Mouse (Mus musculus): ENCODE data around the gene Pik3cg. TPM values are rescaled to one million over a fixed set of nuclear protein-coding genes. Genes with fewer than 3 reads are reported as not detected.

The Pik3cg gene
- polyA plus RNA-seq, 1 experiment from 2014 or later = 6.8 TPM

DNA sequence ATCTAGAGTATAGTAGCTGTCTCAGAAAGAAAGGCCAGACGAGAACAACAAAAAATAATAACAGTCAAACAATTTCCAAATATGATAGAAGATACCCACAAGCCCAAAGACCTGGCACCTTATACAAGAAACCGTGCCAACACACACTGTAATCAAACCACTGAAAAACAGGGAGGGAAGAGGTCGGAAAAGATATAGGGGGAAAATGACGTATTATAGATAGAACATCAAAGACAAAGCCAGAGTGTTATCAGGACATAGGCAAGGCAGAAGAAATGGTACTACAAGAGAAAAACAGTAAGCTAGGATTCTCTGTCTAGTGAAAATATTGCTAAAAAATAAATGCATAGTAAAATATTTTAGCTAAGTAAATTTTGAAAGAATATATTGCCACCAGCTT is 10.4 kb downstream of the Pik3cg start:
- Histone ChIP-seq H3K27ac (ENCODE audit: low read depth, low read length) (no peak overlapping the region), H3K4me3 (ENCODE audit: low read depth, low read length) (no peak overlapping the region), H3K4me2 (no peak overlapping the region), H3K9ac (ENCODE audit: low read depth, low read length) (no peak overlapping the region), H3K27me3 (replicated peaks; ENCODE audit: control insufficient read depth, insufficient read depth, low read length) (no peaks in the 10 kb centered on the region), H3K4me1 (replicated peaks; ENCODE audit: control insufficient read depth, insufficient read depth, low read length) (no peaks in the 10 kb centered on the region), H3K36me3 (ENCODE audit: control insufficient read depth, insufficient read depth, low read length) (no peaks in the 10 kb centered on the region), H3K9me3 (ENCODE audit: control insufficient read depth, low read length) (no peaks in the 10 kb centered on the region)
- DNase-seq (ENCODE audit: low spot score) (no peak), ATAC-seq (replicated peaks; ENCODE audit: low FRiP score) (no peak)
- 71% methylated on average over 4 of the region's 4 CpGs for WGBS

DNA sequence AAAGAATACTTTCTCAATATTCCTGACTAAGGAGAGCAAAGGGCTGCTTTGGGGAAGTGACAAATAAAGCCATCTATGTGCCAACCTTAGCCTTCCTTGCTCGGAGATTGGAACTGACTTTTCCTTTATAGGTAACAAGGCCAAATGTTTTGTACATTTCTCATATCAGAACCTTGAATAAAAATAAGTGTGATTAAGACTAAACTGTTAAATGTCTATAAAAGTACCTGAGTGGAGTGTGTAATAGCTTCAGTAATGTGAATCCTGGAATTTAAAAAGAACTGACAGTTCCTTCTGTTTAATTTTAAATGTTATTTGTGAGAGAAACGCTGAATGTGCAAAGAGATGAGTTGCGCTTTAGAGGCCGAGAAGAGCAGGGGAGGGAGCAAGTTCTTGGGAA is 13.5 kb downstream of the Pik3cg start:
- ATAC-seq (replicated peaks; ENCODE audit: low FRiP score) (no peak), DNase-seq (ENCODE audit: low spot score) (no peak)
- Histone ChIP-seq H3K27me3 (replicated peaks; ENCODE audit: control insufficient read depth, insufficient read depth, low read length) (no peaks in the 10 kb centered on the region), H3K36me3 (ENCODE audit: control insufficient read depth, insufficient read depth, low read length) (no peaks in the 10 kb centered on the region), H3K9me3 (ENCODE audit: control insufficient read depth, low read length) (no peaks in the 10 kb centered on the region), H3K27ac (ENCODE audit: low read depth, low read length) (no peak overlapping the region), H3K4me3 (ENCODE audit: low read depth, low read length) (no peak overlapping the region), H3K4me1 (replicated peaks; ENCODE audit: control insufficient read depth, insufficient read depth, low read length) (no peaks in the 10 kb centered on the region), H3K9ac (ENCODE audit: low read depth, low read length) (no peak overlapping the region), H3K4me2 (no peak overlapping the region)
- 85% methylated on average over 4 of the region's 4 CpGs for WGBS

DNA sequence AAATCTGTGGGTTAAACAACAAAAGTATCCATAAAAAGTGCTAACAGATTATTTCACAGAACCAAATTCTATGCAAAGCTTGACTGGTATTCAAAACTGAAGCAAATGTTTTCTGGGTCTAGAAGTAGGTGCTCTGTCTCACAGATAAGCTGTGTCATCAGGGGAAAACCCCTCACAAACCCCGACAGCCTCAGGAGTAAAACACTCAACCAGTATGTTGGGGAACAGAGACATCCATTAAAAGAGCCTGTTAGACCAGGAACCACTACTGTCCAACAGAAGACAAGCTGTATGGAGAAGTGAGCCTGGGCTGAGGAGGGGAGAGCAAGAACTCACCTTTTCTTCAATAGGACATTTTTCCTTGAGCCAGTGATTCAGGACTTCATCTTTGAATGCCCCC is 14.1 kb downstream of the Pik3cg start:
- H3K27ac ChIP-seq (ENCODE audit: low read depth, low read length) = no peak overlapping the region
- no peak overlapping the region for H3K4me2 ChIP-seq
- no peaks in the 10 kb centered on the region for H3K36me3 ChIP-seq (ENCODE audit: control insufficient read depth, insufficient read depth, low read length)
- 84% methylated on average over 1 of the region's 1 CpGs for WGBS
- no peak for ATAC-seq (replicated peaks; ENCODE audit: low FRiP score)
- no peak overlapping the region for H3K9ac ChIP-seq (ENCODE audit: low read depth, low read length)
- H3K9me3 ChIP-seq (ENCODE audit: control insufficient read depth, low read length) = no peaks in the 10 kb centered on the region
- no peak for DNase-seq (ENCODE audit: low spot score)
- no peaks in the 10 kb centered on the region for H3K4me1 ChIP-seq (replicated peaks; ENCODE audit: control insufficient read depth, insufficient read depth, low read length)
- no peaks in the 10 kb centered on the region for H3K27me3 ChIP-seq (replicated peaks; ENCODE audit: control insufficient read depth, insufficient read depth, low read length)
- H3K4me3 ChIP-seq (ENCODE audit: low read depth, low read length) = no peak overlapping the region

DNA sequence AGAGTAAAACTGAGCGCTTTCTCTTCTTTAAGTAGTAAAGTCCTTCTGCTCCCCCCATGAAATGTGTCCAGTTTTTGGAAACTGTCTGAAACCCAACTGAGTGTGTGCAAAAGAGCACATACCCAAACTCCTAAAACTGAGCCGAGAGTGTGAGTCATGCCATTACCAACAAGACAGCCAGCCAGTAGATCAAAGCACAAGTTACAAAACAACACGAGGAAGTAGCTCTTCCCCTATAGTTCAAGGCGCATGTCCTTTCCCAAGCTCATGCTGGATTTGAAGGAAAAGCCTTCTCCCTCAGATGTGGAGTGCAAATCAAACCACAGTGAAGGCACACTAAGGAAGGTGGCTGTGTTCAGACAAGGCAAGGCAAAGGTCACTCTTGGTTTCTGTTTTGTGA is 17.5 kb downstream of the Pik3cg start:
- Histone ChIP-seq H3K4me2 (no peak overlapping the region), H3K27ac (ENCODE audit: low read depth, low read length) (no peak overlapping the region), H3K4me3 (ENCODE audit: low read depth, low read length) (no peak overlapping the region), H3K9ac (ENCODE audit: low read depth, low read length) (no peak overlapping the region), H3K27me3 (replicated peaks; ENCODE audit: control insufficient read depth, insufficient read depth, low read length) (no peaks in the 10 kb centered on the region), H3K36me3 (ENCODE audit: control insufficient read depth, insufficient read depth, low read length) (no peaks in the 10 kb centered on the region), H3K4me1 (replicated peaks; ENCODE audit: control insufficient read depth, insufficient read depth, low read length) (peaks cover 5% of the 10 kb centered on the region), H3K9me3 (ENCODE audit: control insufficient read depth, low read length) (no peaks in the 10 kb centered on the region)
- ATAC-seq (replicated peaks; ENCODE audit: low FRiP score) = no peak
- WGBS = 72% methylated on average over 4 of the region's 4 CpGs
- DNase-seq (ENCODE audit: low spot score) = no peak

DNA sequence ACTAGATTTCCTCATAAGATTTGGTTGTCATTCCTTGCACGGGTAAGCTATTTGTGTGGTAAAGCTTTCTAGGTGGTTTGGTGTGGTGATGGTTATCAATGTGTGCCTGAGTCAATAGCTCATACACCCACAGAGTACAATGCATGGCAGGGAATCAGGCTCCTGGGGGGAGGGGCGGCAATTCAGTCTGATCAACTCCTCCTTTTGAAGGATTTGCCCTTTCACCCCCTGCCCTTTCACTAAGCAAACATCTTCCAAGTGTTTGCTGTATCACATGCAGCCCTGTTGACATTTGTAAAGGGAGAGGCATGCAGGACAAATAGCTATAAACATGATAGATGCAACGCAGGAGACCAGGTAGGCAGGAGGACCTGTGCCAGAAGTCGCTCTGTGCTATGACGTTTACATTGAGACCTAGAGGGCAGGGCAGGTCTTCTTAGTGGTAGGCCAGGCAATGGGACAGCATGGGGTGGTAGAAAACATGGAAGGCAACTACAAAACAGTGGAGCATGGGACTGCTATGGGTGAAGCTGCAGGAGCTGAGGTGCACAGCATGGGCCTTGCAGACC is 20.7 kb downstream of the Pik3cg start:
- H3K4me2 ChIP-seq = no peak overlapping the region
- H3K9me3 ChIP-seq (ENCODE audit: control insufficient read depth, low read length) = no peaks in the 10 kb centered on the region
- no peak for ATAC-seq (replicated peaks; ENCODE audit: low FRiP score)
- H3K4me3 ChIP-seq (ENCODE audit: low read depth, low read length) = no peak overlapping the region
- no peak overlapping the region for H3K9ac ChIP-seq (ENCODE audit: low read depth, low read length)
- H3K4me1 ChIP-seq (replicated peaks; ENCODE audit: control insufficient read depth, insufficient read depth, low read length) = peaks cover 5% of the 10 kb centered on the region
- 69% methylated on average over 5 of the region's 5 CpGs for WGBS
- no peaks in the 10 kb centered on the region for H3K27me3 ChIP-seq (replicated peaks; ENCODE audit: control insufficient read depth, insufficient read depth, low read length)
- DNase-seq (ENCODE audit: low spot score) = no peak
- no peak overlapping the region for H3K27ac ChIP-seq (ENCODE audit: low read depth, low read length)
- no peaks in the 10 kb centered on the region for H3K36me3 ChIP-seq (ENCODE audit: control insufficient read depth, insufficient read depth, low read length)

DNA sequence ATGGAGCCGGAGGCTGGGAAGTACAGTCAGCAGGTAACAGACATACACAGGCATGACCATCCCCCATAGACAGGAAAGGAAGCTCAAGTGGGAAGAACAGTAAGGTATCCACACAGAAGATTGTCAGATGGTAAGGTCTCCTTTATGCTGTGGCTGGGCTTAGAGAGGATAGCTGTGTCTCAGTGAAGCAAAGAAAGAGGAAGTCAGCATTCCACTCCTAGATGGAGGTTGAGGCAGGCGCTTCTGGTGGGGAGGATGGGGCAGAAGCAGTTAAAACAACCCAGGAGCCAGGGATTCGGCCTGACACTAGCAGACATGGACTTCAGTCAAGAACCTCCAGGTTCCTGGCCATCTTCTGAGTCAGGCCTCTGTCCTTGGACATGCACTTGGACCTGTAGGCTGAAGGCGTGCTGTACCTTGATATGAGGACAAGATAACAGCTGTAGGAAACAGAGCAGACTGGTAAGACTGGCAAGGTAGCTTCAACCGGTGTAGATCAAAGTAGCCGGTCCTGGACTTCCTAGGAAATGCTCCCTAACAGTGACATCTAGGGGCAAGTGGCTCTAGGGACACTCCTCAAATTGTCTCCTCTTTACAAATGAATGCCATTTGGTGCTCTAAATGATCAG is 21.7 kb downstream of the Pik3cg start:
- H3K4me2 ChIP-seq = no peak overlapping the region

DNA sequence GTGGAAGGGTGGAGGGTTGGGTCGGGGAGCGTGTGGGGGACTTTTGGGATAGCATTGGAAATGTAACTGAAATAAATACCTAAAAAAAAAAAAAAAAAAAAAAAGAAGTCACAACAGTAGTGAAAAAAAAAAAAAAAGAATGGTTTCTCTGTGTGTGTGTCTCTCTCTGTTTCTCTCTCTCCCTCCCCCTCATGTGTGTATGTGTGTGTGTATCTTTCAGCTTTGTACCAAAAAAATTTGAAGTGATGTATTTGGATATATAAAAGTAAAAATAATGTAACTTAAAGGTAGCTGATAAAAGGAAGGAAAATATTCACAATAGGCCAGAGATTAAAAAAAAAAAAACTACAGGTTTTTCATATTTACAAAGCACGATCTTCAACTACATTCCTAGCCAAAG is 23.6 kb downstream of the Pik3cg start:
- Histone ChIP-seq H3K4me1 (replicated peaks; ENCODE audit: control insufficient read depth, insufficient read depth, low read length) (peaks cover 5% of the 10 kb centered on the region), H3K9ac (ENCODE audit: low read depth, low read length) (no peak overlapping the region), H3K36me3 (ENCODE audit: control insufficient read depth, insufficient read depth, low read length) (no peaks in the 10 kb centered on the region), H3K27ac (ENCODE audit: low read depth, low read length) (no peak overlapping the region), H3K4me3 (ENCODE audit: low read depth, low read length) (no peak overlapping the region), H3K9me3 (ENCODE audit: control insufficient read depth, low read length) (no peaks in the 10 kb centered on the region), H3K27me3 (replicated peaks; ENCODE audit: control insufficient read depth, insufficient read depth, low read length) (no peaks in the 10 kb centered on the region), H3K4me2 (no peak overlapping the region)
- ATAC-seq (replicated peaks; ENCODE audit: low FRiP score) (no peak), DNase-seq (ENCODE audit: low spot score) (no peak)
- 88% methylated on average over 3 of the region's 3 CpGs for WGBS

More for the DNA sequence above, 21.7 kb downstream of the Pik3cg start:
- no peak for ATAC-seq (replicated peaks; ENCODE audit: low FRiP score)
- H3K4me3 ChIP-seq (ENCODE audit: low read depth, low read length) = no peak overlapping the region
- no peaks in the 10 kb centered on the region for H3K27me3 ChIP-seq (replicated peaks; ENCODE audit: control insufficient read depth, insufficient read depth, low read length)
- no peaks in the 10 kb centered on the region for H3K9me3 ChIP-seq (ENCODE audit: control insufficient read depth, low read length)
- 65% methylated on average over 6 of the region's 6 CpGs for WGBS
- H3K27ac ChIP-seq (ENCODE audit: low read depth, low read length) = no peak overlapping the region
- DNase-seq (ENCODE audit: low spot score) = no peak
- H3K9ac ChIP-seq (ENCODE audit: low read depth, low read length) = no peak overlapping the region
- H3K36me3 ChIP-seq (ENCODE audit: control insufficient read depth, insufficient read depth, low read length) = no peaks in the 10 kb centered on the region
- H3K4me1 ChIP-seq (replicated peaks; ENCODE audit: control insufficient read depth, insufficient read depth, low read length) = peaks cover 5% of the 10 kb centered on the region

DNA sequence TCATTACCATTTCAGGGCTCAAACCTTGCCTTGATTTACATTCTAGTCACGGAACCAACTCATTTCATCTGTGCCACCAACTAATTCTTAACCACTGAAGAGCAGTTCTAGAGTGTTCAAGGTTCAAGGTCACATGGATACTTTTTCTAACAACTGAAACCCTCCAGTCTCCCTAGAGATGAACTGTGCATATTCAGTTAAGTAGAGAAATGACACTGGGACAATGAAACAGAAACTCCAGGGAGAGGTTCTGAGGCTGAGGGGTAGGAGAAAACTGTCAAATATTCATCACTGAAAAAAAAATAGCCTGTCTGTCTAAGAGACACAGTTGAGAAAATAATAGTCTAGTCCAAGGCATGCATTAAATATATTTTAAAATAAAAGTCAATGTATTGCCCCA is 24.9 kb downstream of the Pik3cg start:
- Histone ChIP-seq H3K9ac (ENCODE audit: low read depth, low read length) (no peak overlapping the region), H3K36me3 (ENCODE audit: control insufficient read depth, insufficient read depth, low read length) (no peaks in the 10 kb centered on the region), H3K27me3 (replicated peaks; ENCODE audit: control insufficient read depth, insufficient read depth, low read length) (no peaks in the 10 kb centered on the region), H3K4me1 (replicated peaks; ENCODE audit: control insufficient read depth, insufficient read depth, low read length) (peaks cover 5% of the 10 kb centered on the region), H3K27ac (ENCODE audit: low read depth, low read length) (no peak overlapping the region), H3K9me3 (ENCODE audit: control insufficient read depth, low read length) (no peaks in the 10 kb centered on the region), H3K4me2 (no peak overlapping the region), H3K4me3 (ENCODE audit: low read depth, low read length) (no peak overlapping the region)
- no peak for DNase-seq (ENCODE audit: low spot score)
- ATAC-seq (replicated peaks; ENCODE audit: low FRiP score) = no peak
- WGBS = 82% methylated on average over 1 of the region's 1 CpGs

DNA sequence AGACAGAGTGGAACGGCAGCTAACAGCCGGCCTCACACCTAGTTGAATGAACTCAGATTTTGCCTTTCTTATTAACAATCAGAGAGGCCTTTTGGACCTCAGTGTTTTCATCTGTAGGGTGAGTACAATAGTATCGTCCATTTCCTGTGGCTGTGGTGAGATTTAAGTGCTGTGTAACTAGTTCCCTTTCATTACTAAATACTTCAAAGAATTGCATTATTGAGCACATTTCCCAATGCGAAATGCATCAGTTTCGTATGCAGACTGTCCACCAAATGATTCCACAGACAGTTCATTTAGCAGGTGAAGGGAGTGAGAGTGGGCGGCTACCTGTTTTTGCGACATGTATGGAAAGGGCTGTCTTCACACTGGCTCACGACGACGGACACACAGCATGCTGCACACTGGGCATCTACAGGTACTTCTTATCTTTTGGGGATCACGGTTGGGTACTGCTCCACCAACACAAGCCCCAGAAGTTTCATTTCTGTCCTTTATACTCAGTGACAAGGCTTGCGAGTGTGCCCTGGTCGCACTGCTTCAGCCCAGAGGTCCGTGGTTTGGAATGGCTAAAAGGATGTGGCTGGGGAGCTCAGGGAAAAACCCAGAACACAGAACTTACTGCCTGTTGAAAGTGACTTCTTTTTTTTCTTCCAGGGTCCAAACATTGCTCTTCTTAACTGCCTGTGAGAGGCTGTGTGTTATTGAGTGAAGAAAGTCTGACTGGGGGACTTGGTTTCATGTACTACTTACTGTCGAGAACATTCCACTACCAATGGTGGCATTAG is 25.6 kb downstream of the Pik3cg start:
- H3K9me3 ChIP-seq (ENCODE audit: control insufficient read depth, low read length) = no peaks in the 10 kb centered on the region
- 79% methylated on average over 15 of the region's 15 CpGs for WGBS
- DNase-seq (ENCODE audit: low spot score) = no peak

More for the DNA sequence above, 25.6 kb downstream of the Pik3cg start:
- no peak overlapping the region for H3K4me2 ChIP-seq
- ATAC-seq (replicated peaks; ENCODE audit: low FRiP score) = no peak
- no peak overlapping the region for H3K4me3 ChIP-seq (ENCODE audit: low read depth, low read length)
- H3K27ac ChIP-seq (ENCODE audit: low read depth, low read length) = no peak overlapping the region
- no peaks in the 10 kb centered on the region; the same call in 1 of the 2 replicates for H3K4me1 ChIP-seq (replicated peaks; ENCODE audit: control insufficient read depth, insufficient read depth, low read length)
- no peaks in the 10 kb centered on the region for H3K27me3 ChIP-seq (replicated peaks; ENCODE audit: control insufficient read depth, insufficient read depth, low read length)
- H3K9ac ChIP-seq (ENCODE audit: low read depth, low read length) = no peak overlapping the region
- H3K36me3 ChIP-seq (ENCODE audit: control insufficient read depth, insufficient read depth, low read length) = no peaks in the 10 kb centered on the region
